Mouse (Mus musculus) monocyte, adult 2 months (primary cell): Measurements from ENCODE around the gene Clasp1.

Source experiments
- DNase-seq, 2 experiments: peaks; one replicate each; pipeline ENCODE4 v3.0.0; 2022; ENCODE audit warnings: low spot score in 2 of 2, low read depth in 1 of 2

Gene Clasp1

GRCm38 (mm10) chr1:118388757-118389453 is at the start of gene Clasp1:
Clasp1 (plus strand) TSS chr1:118389058.
- DNase-seq, result peak; percentile 81 to 85

DNA sequence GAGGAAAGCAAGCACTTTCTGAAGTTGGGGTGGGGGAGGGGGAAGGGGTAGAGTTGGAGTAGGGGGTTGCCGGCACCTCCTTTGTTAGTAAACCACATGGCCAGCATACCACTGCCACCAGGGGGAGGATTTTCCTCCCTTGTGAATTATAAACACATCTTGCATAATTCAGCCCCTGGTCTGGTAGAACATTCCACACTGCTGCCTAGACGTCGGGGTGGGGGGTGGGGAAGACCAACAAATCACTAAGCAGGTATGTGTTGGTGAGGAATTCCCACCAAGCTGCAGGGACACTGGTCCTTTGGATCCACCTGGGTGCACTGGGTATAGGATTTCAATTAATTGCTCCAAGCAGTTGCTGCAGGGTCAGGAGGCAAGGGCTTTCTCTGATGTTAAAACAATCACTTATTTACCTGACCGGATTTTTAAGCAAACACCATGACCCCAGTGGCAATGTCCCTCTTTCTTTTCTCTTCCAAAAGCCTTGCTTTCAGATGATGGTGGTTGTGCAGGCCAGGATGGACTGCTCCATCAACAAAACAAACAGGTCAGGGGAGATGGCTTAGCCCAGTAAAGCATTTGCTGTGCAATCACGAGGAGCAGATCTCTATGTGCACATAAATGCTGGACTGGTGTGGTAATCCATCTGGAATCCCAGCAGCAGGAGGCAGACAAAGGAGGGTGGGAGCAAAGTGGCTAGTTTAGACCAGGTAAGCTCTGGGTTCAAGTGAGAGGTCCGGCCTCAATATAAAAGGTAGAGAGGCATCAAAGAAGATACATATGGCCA is 45.0 kb upstream of the Clasp1 start:
- no peak for DNase-seq

DNA sequence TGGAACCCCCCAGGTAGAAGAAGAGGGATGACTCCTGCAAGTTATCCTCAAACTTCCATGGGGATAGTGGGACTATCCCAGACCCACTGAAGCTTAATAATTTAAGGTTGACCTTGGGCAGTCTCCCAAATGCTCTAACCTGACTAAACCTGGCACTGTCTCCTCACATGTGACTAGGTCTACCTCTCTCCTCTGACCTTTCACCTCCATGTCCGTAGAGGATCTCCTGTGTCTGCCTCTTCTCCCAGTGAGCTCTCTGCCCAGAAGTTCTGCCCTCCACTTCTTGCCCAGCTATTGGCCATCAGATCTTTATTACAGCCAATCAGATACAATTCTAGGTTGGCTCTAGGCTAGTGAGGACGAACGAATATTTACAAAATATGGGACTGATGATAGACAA is 38.9 kb upstream of the Clasp1 start:
- DNase-seq, result no peak

- no peak for DNase-seq
Observed at GRCm38 (mm10) chr1:118359071-118359761, 29.6 kb upstream of the Clasp1 start.

DNA sequence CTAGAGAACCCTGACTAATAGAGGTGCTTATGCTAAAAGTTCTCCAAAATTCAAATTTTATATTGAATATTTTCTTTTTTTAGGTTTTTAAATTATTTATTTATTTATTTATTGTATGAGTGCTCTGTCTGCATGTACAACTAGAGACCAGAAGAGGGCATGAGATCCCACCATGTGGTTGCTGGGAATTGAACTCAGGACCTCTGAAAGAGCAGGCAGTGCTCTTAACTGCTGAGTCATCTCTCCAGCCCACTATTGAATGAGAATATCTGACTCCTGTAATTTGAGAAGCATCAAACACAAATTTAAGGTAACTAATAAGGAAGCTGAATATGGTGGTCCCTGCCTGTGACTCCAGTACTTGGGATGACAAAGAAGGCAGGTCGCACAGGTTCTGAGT is 20.9 kb upstream of the Clasp1 start:
- DNase-seq, result no peak

- no peak for DNase-seq
Observed at GRCm38 (mm10) chr1:118368721-118369461, 20.0 kb upstream of the Clasp1 start.

DNA sequence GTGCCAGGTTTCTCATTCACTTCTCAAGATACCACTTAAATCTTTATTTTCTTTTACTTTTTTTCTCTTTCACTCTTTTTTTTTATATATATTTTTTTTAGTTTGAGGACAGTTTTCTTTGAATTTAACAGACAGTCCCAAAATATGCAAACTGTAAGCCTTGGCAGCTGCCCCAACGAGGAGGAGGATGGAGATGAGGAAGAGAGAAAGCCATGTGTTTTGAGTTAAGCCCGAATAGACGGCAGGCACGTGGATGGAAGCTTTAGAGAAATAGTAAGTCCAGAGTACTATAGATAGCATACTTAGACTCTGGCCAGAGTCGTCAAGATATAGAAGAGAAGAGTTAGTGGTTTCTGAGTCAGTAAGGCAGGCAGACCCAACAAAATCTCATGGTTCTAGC is 11.1 kb upstream of the Clasp1 start:
- DNase-seq, result no peak

- DNase-seq, result peak in 1 of 2 experiments; percentile 27
Observed at GRCm38 (mm10) chr1:118380105-118380786, 8.6 kb upstream of the Clasp1 start.

- peak; percentile 44 to 54 for DNase-seq
Observed at GRCm38 (mm10) chr1:118388127-118388756, 616 bp upstream of the Clasp1 start.

- DNase-seq, result no peak
Observed at GRCm38 (mm10) chr1:118389454-118390265, 802 bp downstream of the Clasp1 start.

GRCm38 (mm10) chr1:118390266-118390660 is 1.4 kb downstream of the Clasp1 start:
- DNase-seq, result no peak

DNA sequence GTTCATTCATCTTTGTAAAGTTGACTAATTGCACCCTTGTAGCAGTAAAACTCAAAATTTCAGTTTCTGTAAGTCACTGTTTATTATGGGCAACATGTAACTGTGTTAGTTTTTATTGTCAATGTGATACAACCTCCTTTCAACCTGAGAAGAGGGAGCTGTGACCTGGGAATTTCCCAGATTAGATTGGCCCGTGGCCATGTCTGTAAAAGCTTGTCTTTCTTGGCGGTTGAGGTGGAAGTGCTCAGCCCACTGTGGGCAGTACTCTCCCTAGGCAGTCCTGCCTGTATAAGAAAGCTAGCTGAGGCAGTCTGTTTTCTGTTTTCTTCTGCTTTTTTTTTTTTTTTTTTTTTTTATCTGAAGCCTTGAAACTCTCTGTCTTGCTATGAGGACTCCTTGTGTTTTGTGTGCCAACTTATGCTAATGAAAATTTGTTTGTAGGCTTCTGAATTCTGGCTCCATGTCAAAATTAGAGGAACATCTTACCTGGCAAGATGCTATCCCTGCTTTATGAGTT is 2.1 kb downstream of the Clasp1 start:
- DNase-seq, result no peak

GRCm38 (mm10) chr1:118392246-118392645 is 3.4 kb downstream of the Clasp1 start:
- DNase-seq, result no peak

DNA sequence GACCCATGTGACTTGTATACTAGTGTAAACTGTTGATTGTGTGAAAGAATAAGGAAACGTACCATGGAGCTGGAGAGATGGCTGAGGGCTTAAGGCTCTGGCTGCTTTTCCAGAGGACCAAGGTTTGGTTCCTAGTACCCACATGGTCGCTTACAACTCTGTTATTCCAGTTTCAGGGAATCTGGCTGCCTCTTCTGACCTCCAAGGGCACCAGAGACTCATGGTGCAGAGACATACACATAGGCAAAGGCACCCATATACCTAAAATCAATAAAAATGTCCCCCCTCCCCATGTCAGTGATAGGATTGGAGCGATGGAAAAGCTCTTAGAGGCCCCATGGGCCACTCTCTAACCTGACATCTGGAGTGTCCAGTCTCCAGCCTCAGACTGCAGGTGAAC is 5.1 kb downstream of the Clasp1 start:
- no peak for DNase-seq

- no peak for DNase-seq
Observed at GRCm38 (mm10) chr1:118397866-118398265, 9.0 kb downstream of the Clasp1 start.

DNA sequence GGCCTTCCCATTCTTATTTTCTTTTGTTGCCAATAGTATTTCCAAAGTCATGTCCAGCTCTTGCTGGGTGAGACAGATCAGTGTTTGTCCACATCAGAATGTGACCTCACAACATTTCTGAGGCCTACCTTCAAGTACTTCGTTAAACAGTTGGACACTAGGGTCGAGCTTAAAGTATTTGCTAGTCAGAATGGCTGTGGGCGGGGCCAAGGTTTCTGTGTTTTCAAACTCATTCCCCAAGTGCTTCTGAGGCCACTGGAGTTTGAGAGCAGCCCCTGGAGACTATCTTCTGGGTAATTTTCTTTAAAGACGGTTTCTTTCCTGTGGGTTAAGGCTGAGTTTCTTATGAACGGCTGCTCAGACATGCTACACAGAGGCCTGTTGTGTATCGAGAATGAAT is 9.7 kb downstream of the Clasp1 start:
- no peak for DNase-seq

DNA sequence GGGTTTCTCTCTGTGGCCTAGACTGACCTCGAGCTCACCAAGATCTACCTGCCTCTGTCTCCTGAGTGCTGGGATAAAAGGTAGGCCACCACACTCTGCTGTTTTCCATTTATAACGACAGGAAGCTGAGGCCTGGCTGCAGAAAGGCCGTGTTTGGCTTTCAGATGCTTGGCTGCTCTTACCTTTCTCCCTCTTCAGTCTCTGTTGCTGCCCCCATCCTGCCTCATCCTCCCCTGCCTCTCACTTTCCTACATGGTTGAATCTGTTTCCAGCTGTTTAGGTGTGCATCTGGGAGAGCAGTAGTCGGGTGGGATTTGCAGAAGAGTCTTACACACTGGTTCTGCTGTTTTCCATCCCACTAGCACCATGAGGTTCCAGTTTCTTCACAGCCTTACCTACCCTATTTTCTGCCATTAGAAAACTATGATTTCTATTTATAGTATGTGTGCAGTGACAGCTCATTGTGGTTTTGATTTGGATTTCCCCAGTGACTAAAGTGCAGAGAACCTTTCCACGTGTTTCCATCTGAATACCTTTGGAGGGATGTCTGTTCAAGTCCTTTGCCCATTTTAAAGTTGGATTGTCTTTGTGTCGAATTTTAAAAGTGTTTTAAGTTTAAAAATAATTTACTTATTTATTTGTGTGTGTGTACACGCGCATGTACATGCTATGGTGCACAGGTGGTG is 10.9 kb downstream of the Clasp1 start:
- no peak for DNase-seq

GRCm38 (mm10) chr1:118401991-118402390 is 13.1 kb downstream of the Clasp1 start:
- DNase-seq, result no peak

GRCm38 (mm10) chr1:118402556-118402955 is 13.7 kb downstream of the Clasp1 start:
- DNase-seq, result no peak
